Mouse (Mus musculus) CD4-positive, CD25-positive, alpha-beta regulatory T cell, adult 4 months (primary cell): ENCODE results near the gene Gm44511. TPM values are rescaled to one million over a fixed set of nuclear protein-coding genes. Genes with fewer than 3 reads are reported as not detected.
"Not testable (repeated sequence)": the region's sequence is repeated elsewhere in the genome, so short reads cannot be mapped to it uniquely, and the experiment has no call there.

Source experiments
- ATAC-seq: one replicate; pipeline ENCODE4 v1.8.0; 2017
- polyA plus RNA-seq, 2 experiments: library from polyadenylated mRNA; unstranded; fragments of 100-300 nt; shearing (Covaris generic); gene quantifications; one replicate each; pipeline ENCODE4 v1.2.1; 2017

Gm44511 gene
- polyA plus RNA-seq, 2 experiments from 2014 or later, result not detected

GRCm38 (mm10) chr6:128799144-128799895 is 26.8 kb downstream of the Gm44511 start:
- ATAC-seq, result peak; percentile 49

- peak; percentile 9 for ATAC-seq
These were observed 27.4 kb downstream of the Gm44511 start for GRCm38 (mm10) chr6:128798772-128799143.

- ATAC-seq, result no peak
These were observed 28.0 kb downstream of the Gm44511 start for GRCm38 (mm10) chr6:128797936-128798771.

- no peak for ATAC-seq
These were observed 28.8 kb downstream of the Gm44511 start for GRCm38 (mm10) chr6:128797185-128797905.

- peak; percentile 38 for ATAC-seq
These were observed 29.7 kb downstream of the Gm44511 start for GRCm38 (mm10) chr6:128796321-128796955.

GRCm38 (mm10) chr6:128793734-128794133 is 32.4 kb downstream of the Gm44511 start:
- ATAC-seq, result no peak

GRCm38 (mm10) chr6:128790491-128790994 is 35.6 kb downstream of the Gm44511 start:
- ATAC-seq, result not testable (repeated sequence)

- ATAC-seq, result no peak
These were observed 37.0 kb downstream of the Gm44511 start, which contains the start of gene Klrb1c for GRCm38 (mm10) chr6:128789115-128789514. TSS of gene Klrb1c (minus strand) at chr6:128789215.

GRCm38 (mm10) chr6:128788517-128788916 is 37.6 kb downstream of the Gm44511 start:
- peak; percentile 17 for ATAC-seq

GRCm38 (mm10) chr6:128786396-128786795 is 39.7 kb downstream of the Gm44511 start:
- not testable (repeated sequence) for ATAC-seq

- no peak for ATAC-seq
These were observed 56.4 kb downstream of the Gm44511 start for GRCm38 (mm10) chr6:128769481-128770253.

GRCm38 (mm10) chr6:128768047-128768446 is 58.1 kb downstream of the Gm44511 start:
- ATAC-seq, result no peak

- peak; percentile 48 for ATAC-seq
These were observed 59.4 kb downstream of the Gm44511 start for GRCm38 (mm10) chr6:128766486-128767254.

- no peak for ATAC-seq
These were observed 60.9 kb downstream of the Gm44511 start for GRCm38 (mm10) chr6:128765211-128765610.

GRCm38 (mm10) chr6:128764598-128764997 is 61.5 kb downstream of the Gm44511 start:
- no peak for ATAC-seq

- peak; percentile 66 for ATAC-seq
These were observed 62.2 kb downstream of the Gm44511 start for GRCm38 (mm10) chr6:128763736-128764523.

GRCm38 (mm10) chr6:128762892-128763670 is 63.0 kb downstream of the Gm44511 start:
- ATAC-seq, result not testable (repeated sequence)

- no peak for ATAC-seq
These were observed 65.0 kb downstream of the Gm44511 start for GRCm38 (mm10) chr6:128761144-128761540.
